Comparison of ENCODE assay signal across 22 mouse cellular contexts in genomic region chr8:47914161-47914560, GRCm38 (mm10).
DNase-seq lines count a peak whose midpoint lies in the region; ATAC-seq and TF ChIP-seq lines count a peak whose summit lies in the region.
"Had no signal": no experiment of that assay in that cellular context is flagged by ENCODE, and none has a peak within 500 bp of the region (broad histone marks: within the 10 kb centered on the region; RNA-seq: fewer than 3 reads in every experiment).

No protein-coding gene starts in this region.

- H3K4me1 ChIP-seq in heart, embryonic 10.5 days, result peaks cover 16% of the 10 kb centered on the region; the same call in 1 of the 2 replicates
- peaks cover 10% of the 10 kb centered on the region for H3K4me1 ChIP-seq in liver, adult 2 months (ENCODE audit: control insufficient read depth, insufficient read depth, low read length)
- H3K4me1 ChIP-seq in liver, embryonic 11.5 days (replicated peaks; ENCODE audit: control insufficient read depth, insufficient read depth, low read length), result no peaks in the 10 kb centered on the region
- H3K4me1 ChIP-seq in liver, postnatal 0 days (ENCODE audit: insufficient read depth), result peaks cover 3% of the 10 kb centered on the region
- H3K4me1 ChIP-seq in liver, embryonic 12.5 days, result 0 out of 2 replicates have a peak, but pooled peaks cover 5% of the 10 kb centered on the region
- H3K4me1 ChIP-seq in midbrain, embryonic 11.5 days (ENCODE audit: control insufficient read depth, insufficient read depth, low read length), result no peaks in the 10 kb centered on the region
- no peaks in the 10 kb centered on the region for H3K4me1 ChIP-seq in midbrain, embryonic 10.5 days

- no peaks in the 10 kb centered on the region for H3K27me3 ChIP-seq in heart, embryonic 10.5 days (ENCODE audit: insufficient read depth, poor library complexity, severe bottlenecking)
- H3K27me3 ChIP-seq in liver, adult 2 months (ENCODE audit: control insufficient read depth, insufficient read depth, low read length), result no peaks in the 10 kb centered on the region
- H3K27me3 ChIP-seq in liver, embryonic 11.5 days (replicated peaks; ENCODE audit: control insufficient read depth, insufficient read depth, low read length), result no peaks in the 10 kb centered on the region
- H3K27me3 ChIP-seq in liver, postnatal 0 days (ENCODE audit: insufficient read depth, low read length), result no peaks in the 10 kb centered on the region
- no peaks in the 10 kb centered on the region for H3K27me3 ChIP-seq in liver, embryonic 12.5 days (replicated peaks)
- no peaks in the 10 kb centered on the region for H3K27me3 ChIP-seq in midbrain, embryonic 11.5 days (ENCODE audit: control insufficient read depth, insufficient read depth, low read length)
- H3K27me3 ChIP-seq in midbrain, embryonic 10.5 days (ENCODE audit: low read depth, poor library complexity, severe bottlenecking), result no peaks in the 10 kb centered on the region
- H3K27me3 ChIP-seq: CH12.LX, Patski had no signal

- no peak for TF ChIP-seq POLR2A in liver, adult 2 months (IDR thresholded peaks at IDR 0.05; ENCODE audit: extremely low read depth, insufficient read depth, low read length)

- peaks cover 11% of the 10 kb centered on the region; the same call in 1 of the 2 replicates for H3K79me2 ChIP-seq in liver, adult 2 months (ENCODE audit: control insufficient read depth, insufficient read depth, low read length)

- H3K4me3 ChIP-seq in heart, embryonic 10.5 days, result no peak overlapping the region
- no peak overlapping the region for H3K4me3 ChIP-seq in liver, adult 2 months (ENCODE audit: insufficient read depth, low read depth, low read length)
- H3K4me3 ChIP-seq in liver, embryonic 11.5 days (ENCODE audit: low read depth, low read length), result no peak overlapping the region
- no peak overlapping the region for H3K4me3 ChIP-seq in liver, postnatal 0 days (ENCODE audit: low read depth, low read length)
- no peak overlapping the region for H3K4me3 ChIP-seq in liver, embryonic 12.5 days
- H3K4me3 ChIP-seq in midbrain, embryonic 11.5 days (ENCODE audit: low read depth, low read length), result no peak overlapping the region
- H3K4me3 ChIP-seq in midbrain, embryonic 10.5 days, result no peak overlapping the region

- H3K27ac ChIP-seq in heart, embryonic 10.5 days, result no peak overlapping the region
- no peak overlapping the region for H3K27ac ChIP-seq in liver, adult 2 months (replicated peaks; ENCODE audit: insufficient read depth, low read depth, low read length)
- H3K27ac ChIP-seq in liver, embryonic 11.5 days (ENCODE audit: low read depth, low read length), result no peak overlapping the region
- H3K27ac ChIP-seq in liver, postnatal 0 days (ENCODE audit: low read depth), result no peak overlapping the region
- H3K27ac ChIP-seq in liver, embryonic 12.5 days, result no peak overlapping the region
- H3K27ac ChIP-seq in midbrain, embryonic 11.5 days (ENCODE audit: low read depth, low read length), result no peak overlapping the region
- H3K27ac ChIP-seq in midbrain, embryonic 10.5 days (replicated peaks), result no peak overlapping the region

- H3K36me3 ChIP-seq in heart, embryonic 10.5 days, result peaks cover 23% of the 10 kb centered on the region
- H3K36me3 ChIP-seq in liver, adult 2 months (ENCODE audit: control insufficient read depth, insufficient read depth, low read length), result no peaks in the 10 kb centered on the region
- H3K36me3 ChIP-seq in liver, embryonic 11.5 days (ENCODE audit: control insufficient read depth, insufficient read depth, low read length), result no peaks in the 10 kb centered on the region
- no peaks in the 10 kb centered on the region for H3K36me3 ChIP-seq in liver, postnatal 0 days (replicated peaks; ENCODE audit: insufficient read depth, low read length)
- H3K36me3 ChIP-seq in liver, embryonic 12.5 days, result 0 out of 2 replicates have a peak, but pooled peaks cover 4% of the 10 kb centered on the region
- no peaks in the 10 kb centered on the region for H3K36me3 ChIP-seq in midbrain, embryonic 11.5 days (ENCODE audit: control insufficient read depth, insufficient read depth, low read length)
- 0 out of 2 replicates have a peak, but pooled peaks cover 7% of the 10 kb centered on the region for H3K36me3 ChIP-seq in midbrain, embryonic 10.5 days

- WGBS in heart, embryonic 10.5 days, result 94% methylated on average over 8 of the region's 8 CpGs
- WGBS in liver, adult 2 months, result 75% methylated on average over 8 of the region's 8 CpGs
- 86% methylated on average over 8 of the region's 8 CpGs for WGBS in liver, embryonic 11.5 days
- WGBS in liver, postnatal 0 days (ENCODE audit: insufficient replicate concordance), result 69% methylated on average over 8 of the region's 8 CpGs
- WGBS in liver, embryonic 12.5 days (ENCODE audit: insufficient replicate concordance), result 80% methylated on average over 8 of the region's 8 CpGs
- WGBS in midbrain, embryonic 11.5 days, result 91% methylated on average over 8 of the region's 8 CpGs
- WGBS in midbrain, embryonic 10.5 days, result 94% methylated on average over 8 of the region's 8 CpGs

- DNase-seq in heart, adult 11 months, result peak; percentile 67
- DNase-seq in heart, embryonic 10.5 days (ENCODE audit: low spot score), result no peak
- peak; percentile 58 for DNase-seq in liver, adult 2 months (ENCODE audit: extremely low read depth, low read depth, low spot score)
- DNase-seq in liver, embryonic 11.5 days (ENCODE audit: low spot score), result no peak
- DNase-seq in liver, postnatal 0 days, result no peak
- peak; percentile 31 for DNase-seq in midbrain, embryonic 11.5 days (ENCODE audit: low spot score, missing footprints)
- no peak for DNase-seq in midbrain, embryonic 10.5 days (ENCODE audit: low spot score)
- DNase-seq: adrenal gland, adult 2 months; adrenal gland, adult 8-10 months; adrenal gland, postnatal 10 days; adrenal gland, postnatal 14 days; adrenal gland, postnatal 25 days; adrenal gland, postnatal 36 days; B cell, adult 2 months; cerebellum, adult 11 months; cerebellum, adult 11-12 months had no signal

- H3K4me2 ChIP-seq in liver, embryonic 11.5 days, result no peak overlapping the region
- H3K4me2 ChIP-seq in liver, postnatal 0 days (ENCODE audit: low read depth, low read length), result no peak overlapping the region
- no peak overlapping the region for H3K4me2 ChIP-seq in liver, embryonic 12.5 days
- H3K4me2 ChIP-seq in midbrain, embryonic 11.5 days, result no peak overlapping the region

- TF ChIP-seq CTCF in liver, adult 2 months (IDR thresholded peaks at IDR 0.05; ENCODE audit: low read depth, low read length), result no peak
- no peak for TF ChIP-seq CTCF in liver, postnatal 0 days (IDR thresholded peaks at IDR 0.05; ENCODE audit: low read depth)

- H3K9ac ChIP-seq in liver, adult 2 months (ENCODE audit: low read depth, low read length), result no peak overlapping the region
- no peak overlapping the region for H3K9ac ChIP-seq in liver, embryonic 11.5 days (ENCODE audit: low read depth, low read length)
- no peak overlapping the region for H3K9ac ChIP-seq in liver, postnatal 0 days (replicated peaks)
- H3K9ac ChIP-seq in liver, embryonic 12.5 days, result no peak overlapping the region
- no peak overlapping the region for H3K9ac ChIP-seq in midbrain, embryonic 11.5 days (ENCODE audit: low read length)

- H3K9me3 ChIP-seq in heart, embryonic 10.5 days, result no peaks in the 10 kb centered on the region
- 0 out of 2 replicates have a peak, but pooled peaks cover 2% of the 10 kb centered on the region for H3K9me3 ChIP-seq in liver, embryonic 11.5 days (ENCODE audit: control insufficient read depth, low read length)
- peaks cover 6% of the 10 kb centered on the region; the same call in 1 of the 2 replicates for H3K9me3 ChIP-seq in liver, postnatal 0 days (ENCODE audit: low read length)
- H3K9me3 ChIP-seq in liver, embryonic 12.5 days (replicated peaks), result no peaks in the 10 kb centered on the region
- H3K9me3 ChIP-seq in midbrain, embryonic 11.5 days (ENCODE audit: control insufficient read depth, low read length), result peaks cover 3% of the 10 kb centered on the region; the same call in 1 of the 2 replicates
- peaks cover 6% of the 10 kb centered on the region; the same call in 1 of the 2 replicates for H3K9me3 ChIP-seq in midbrain, embryonic 10.5 days (replicated peaks)
- H3K9me3 ChIP-seq: G1E had no signal

- no peak for TF ChIP-seq EP300 in liver, postnatal 0 days (IDR thresholded peaks at IDR 0.05; ENCODE audit: low read depth)

- ATAC-seq in liver, embryonic 11.5 days (replicated peaks; ENCODE audit: low FRiP score), result no peak
- peak; percentile 77 for ATAC-seq in liver, postnatal 0 days
- no peak for ATAC-seq in liver, embryonic 12.5 days
- ATAC-seq in midbrain, embryonic 11.5 days (ENCODE audit: low FRiP score), result no peak
- ATAC-seq: activated CD4-positive, CD25-positive, alpha-beta regulatory T cell, adult 4 months; CD4-positive, CD25-positive, alpha-beta regulatory T cell, adult 4 months; Patski had no signal

Comparison
In these comparisons a context has a peak if more than half of its experiments do, and no peak if none do; other contexts are left out.
1. DNase-seq: peak in heart, adult 11 months (single experiment), liver, adult 2 months (single experiment) and midbrain, embryonic 11.5 days (single experiment); none in heart, embryonic 10.5 days (single experiment), liver, embryonic 11.5 days (single experiment), liver, postnatal 0 days (single experiment) and midbrain, embryonic 10.5 days (single experiment).